Mouse (Mus musculus) liver, embryonic 16.5 days (tissue): Measurements from ENCODE around the gene Arhgdia. TPM values are rescaled to one million over a fixed set of nuclear protein-coding genes. Genes with fewer than 3 reads are reported as not detected.

Experiments used
- ATAC-seq: fragments of 200-750 bp; cut with Nextera tagmentation; 2 replicates; pipeline ENCODE4 v1.8.0; 2017; ENCODE audit warnings: low read depth, mild to moderate bottlenecking, moderate number of reproducible peaks, moderate library complexity
- H3K27ac ChIP-seq: fragments of 300-500 bp; sonication (generic); 2 replicates; pipeline ENCODE4 v1.5.1; 2014; ENCODE audit warnings: mild to moderate bottlenecking, low read length
- H3K27me3 ChIP-seq: fragments of 300-500 bp; sonication (generic); 2 replicates; pipeline ENCODE4 v1.6.1; 2014; ENCODE audit warnings: low read depth, low read length, mixed read lengths; ENCODE audit not compliant: control insufficient read depth, insufficient read depth
- H3K36me3 ChIP-seq: fragments of 300-500 bp; sonication (generic); 2 replicates; pipeline ENCODE4 v1.6.1; 2014; ENCODE audit warnings: mild to moderate bottlenecking; ENCODE audit not compliant: control insufficient read depth, insufficient read depth
- H3K4me1 ChIP-seq: fragments of 300-500 bp; sonication (generic); 2 replicates; pipeline ENCODE4 v1.6.1; 2014; ENCODE audit warnings: low read depth, low read length, mixed read lengths; ENCODE audit not compliant: control insufficient read depth
- H3K4me2 ChIP-seq: fragments of 300-500 bp; sonication (generic); 2 replicates; pipeline ENCODE4 v1.6.1; 2014; ENCODE audit warnings: low read depth, low read length, mixed read lengths
- H3K4me3 ChIP-seq: fragments of 300-500 bp; sonication (generic); 2 replicates; pipeline ENCODE4 v1.5.1; 2014; ENCODE audit warnings: low read depth, mild to moderate bottlenecking, low read length
- H3K9ac ChIP-seq: fragments of 300-500 bp; sonication (generic); 2 replicates; pipeline ENCODE4 v1.6.1; 2014; ENCODE audit warnings: low read depth, low read length
- H3K9me3 ChIP-seq: fragments of 300-500 bp; sonication (generic); replicated peaks from 2 replicates; pipeline ENCODE4 v1.6.1; 2016; ENCODE audit warnings: low read length; ENCODE audit not compliant: control insufficient read depth
- WGBS: fragments of 180-500 bp; shearing (Covaris S2); extraction: QIAGEN DNeasy Blood & Tissue Kit; methylation state at CpG from one replicate; pipeline ENCODE4 v1.1.7; 2014; ENCODE audit not compliant: insufficient replicate concordance; 5-methylcytosine and 5-hydroxymethylcytosine counted together
- polyA plus RNA-seq: library from polyadenylated mRNA; unstranded; fragments of >200 nt; fragmentation: Nextera tagmentation; extraction: Ambion mirVana; gene quantifications from 2 replicates; pipeline ENCODE4 v1.2.1, GENCODE M21; 2015

The Arhgdia gene
- polyA plus RNA-seq, 1 experiment from 2014 or later, result 205 TPM

- no peak overlapping the region for H3K4me3 ChIP-seq
- no peaks in the 10 kb centered on the region for H3K27me3 ChIP-seq
- no peak overlapping the region for H3K4me2 ChIP-seq
- no peak overlapping the region for H3K9ac ChIP-seq
- H3K9me3 ChIP-seq, result no peaks in the 10 kb centered on the region
- WGBS, result 62% methylated on average over 5 of the region's 5 CpGs
- no peaks in the 10 kb centered on the region for H3K36me3 ChIP-seq
- ATAC-seq, result no peak
- no peak overlapping the region for H3K27ac ChIP-seq
- peaks cover 21% of the 10 kb centered on the region for H3K4me1 ChIP-seq
These were observed 28.7 kb downstream of the Arhgdia start for GRCm38 (mm10) chr11:120552736-120553135.

GRCm38 (mm10) chr11:120550810-120551440 is 30.5 kb downstream of the Arhgdia start, which contains the start of gene Ppp1r27:
Gene Ppp1r27 (minus strand): TSS chr11:120551132.
- Histone ChIP-seq H3K36me3 (no peaks in the 10 kb centered on the region), H3K4me2 (peak within 1 kb of the TSS; percentile 93), H3K4me3 (peak within 1 kb of the TSS; percentile 78), H3K27me3 (no peaks in the 10 kb centered on the region), H3K4me1 (peaks cover 27% of the 10 kb centered on the region), H3K9me3 (no peaks in the 10 kb centered on the region), H3K27ac (no peak within 1 kb of the TSS), H3K9ac (peak within 1 kb of the TSS; percentile 93)
- no peak for ATAC-seq
- 89% methylated on average over 28 of the region's 28 CpGs for WGBS

- Histone ChIP-seq H3K27ac (peak overlapping the region; percentile 94), H3K27me3 (no peaks in the 10 kb centered on the region), H3K9ac (peak overlapping the region; percentile 93), H3K4me3 (peak overlapping the region; percentile 78), H3K4me1 (peaks cover 27% of the 10 kb centered on the region), H3K9me3 (no peaks in the 10 kb centered on the region), H3K4me2 (peak overlapping the region; percentile 93), H3K36me3 (no peaks in the 10 kb centered on the region)
- no peak for ATAC-seq
- 63% methylated on average over 11 of the region's 11 CpGs for WGBS
These were observed 31.2 kb downstream of the Arhgdia start for GRCm38 (mm10) chr11:120549986-120550809.

GRCm38 (mm10) chr11:120549168-120549945 is 32.1 kb downstream of the Arhgdia start, which contains the start of gene Mcrip1:
Gene Mcrip1 (minus strand): TSS chr11:120549727.
- Histone ChIP-seq H3K9me3 (no peaks in the 10 kb centered on the region), H3K36me3 (no peaks in the 10 kb centered on the region), H3K4me2 (peak within 1 kb of the TSS; percentile 93), H3K4me1 (peaks cover 27% of the 10 kb centered on the region), H3K27ac (peak within 1 kb of the TSS; percentile 94), H3K4me3 (peak within 1 kb of the TSS; percentile 78), H3K9ac (peak within 1 kb of the TSS; percentile 93), H3K27me3 (no peaks in the 10 kb centered on the region)
- WGBS, result under 1% methylated on average over 74 of the region's 87 CpGs
- ATAC-seq, result peak; percentile 95

- peaks cover 27% of the 10 kb centered on the region for H3K4me1 ChIP-seq
- H3K4me2 ChIP-seq, result peak overlapping the region; percentile 93
- H3K4me3 ChIP-seq, result peak overlapping the region; percentile 78
- 10% methylated on average over 7 of the region's 7 CpGs for WGBS
- no peaks in the 10 kb centered on the region for H3K27me3 ChIP-seq
- ATAC-seq, result no peak
- H3K9ac ChIP-seq, result peak overlapping the region; percentile 93
- H3K9me3 ChIP-seq, result no peaks in the 10 kb centered on the region
- peak overlapping the region; percentile 94 for H3K27ac ChIP-seq
- no peaks in the 10 kb centered on the region for H3K36me3 ChIP-seq
These were observed 32.6 kb downstream of the Arhgdia start for GRCm38 (mm10) chr11:120548786-120549167.

- Histone ChIP-seq H3K4me2 (peak overlapping the region; percentile 93), H3K27me3 (no peaks in the 10 kb centered on the region), H3K9me3 (no peaks in the 10 kb centered on the region), H3K4me1 (peaks cover 27% of the 10 kb centered on the region), H3K4me3 (peak overlapping the region; percentile 78), H3K9ac (peak overlapping the region; percentile 4; the same call in 1 of the 2 replicates), H3K36me3 (no peaks in the 10 kb centered on the region), H3K27ac (no peak overlapping the region; the same call in none of the 2 replicates)
- ATAC-seq, result no peak
- WGBS, result 75% methylated on average over 3 of the region's 3 CpGs
These were observed 33.2 kb downstream of the Arhgdia start for GRCm38 (mm10) chr11:120548214-120548613.

GRCm38 (mm10) chr11:120547469-120547868 is 34.0 kb downstream of the Arhgdia start:
- Histone ChIP-seq H3K9ac (no peak overlapping the region), H3K36me3 (no peaks in the 10 kb centered on the region), H3K27me3 (no peaks in the 10 kb centered on the region), H3K27ac (no peak overlapping the region), H3K4me2 (no peak overlapping the region), H3K4me1 (peaks cover 27% of the 10 kb centered on the region), H3K9me3 (no peaks in the 10 kb centered on the region), H3K4me3 (no peak overlapping the region)
- 48% methylated on average over 2 of the region's 2 CpGs for WGBS
- ATAC-seq, result no peak

- 72% methylated on average over 3 of the region's 3 CpGs for WGBS
- no peaks in the 10 kb centered on the region for H3K36me3 ChIP-seq
- no peaks in the 10 kb centered on the region for H3K9me3 ChIP-seq
- H3K27ac ChIP-seq, result no peak overlapping the region
- no peaks in the 10 kb centered on the region for H3K27me3 ChIP-seq
- H3K4me3 ChIP-seq, result no peak overlapping the region
- H3K4me1 ChIP-seq, result peaks cover 27% of the 10 kb centered on the region
- H3K9ac ChIP-seq, result no peak overlapping the region
- no peak overlapping the region for H3K4me2 ChIP-seq
- ATAC-seq, result no peak
These were observed 35.5 kb downstream of the Arhgdia start for GRCm38 (mm10) chr11:120545964-120546363.
